Comparison of ENCODE assay signal across 13 mouse cellular contexts in the genomic region with DNA sequence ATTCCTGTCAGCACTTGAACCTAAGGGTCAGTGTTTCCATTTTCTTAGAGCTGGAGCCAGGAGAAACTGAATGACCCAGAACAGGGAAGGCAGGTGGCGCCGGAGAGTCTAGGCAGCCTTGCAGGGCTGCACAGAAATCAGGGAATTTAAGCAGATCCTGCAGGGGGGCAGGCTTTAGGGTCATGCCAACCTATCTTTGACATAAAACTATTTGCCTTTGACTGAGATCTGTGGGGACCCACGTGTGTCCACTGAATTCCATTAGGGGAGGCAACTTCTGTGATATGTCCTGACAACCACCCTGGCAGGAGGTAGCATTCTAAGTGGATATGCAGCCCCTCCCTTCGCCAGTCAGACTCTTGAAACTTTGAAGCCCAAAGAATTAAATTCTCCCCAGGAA.
DNase-seq lines count a peak whose midpoint lies in the region; ATAC-seq and TF ChIP-seq lines count a peak whose summit lies in the region.
"Had no signal": no experiment of that assay in that cellular context is flagged by ENCODE, and none has a peak within 500 bp of the region (broad histone marks: within the 10 kb centered on the region; RNA-seq: fewer than 3 reads in every experiment).

No protein-coding gene starts in this region.

- no peak overlapping the region for H3K9ac ChIP-seq in forebrain, embryonic 11.5 days (ENCODE audit: low read length)
- no peak overlapping the region for H3K9ac ChIP-seq in forebrain, embryonic 16.5 days (replicated peaks; ENCODE audit: low read depth, low read length)
- no peak overlapping the region for H3K9ac ChIP-seq in midbrain, embryonic 16.5 days (ENCODE audit: low read depth, low read length)
- H3K9ac ChIP-seq: embryonic facial prominence, embryonic 13.5 days had no signal

- intact Hi-C loops in left cerebral cortex, adult 2 months (cut with DNase I) = loop anchor here (10.0 kb wide), 1 partner anchor 210 kb away; no protein-coding TSS in a partner anchor

- no peaks in the 10 kb centered on the region for H3K4me1 ChIP-seq in forebrain, embryonic 11.5 days (replicated peaks; ENCODE audit: control insufficient read depth, insufficient read depth, low read length)
- H3K4me1 ChIP-seq in forebrain, embryonic 16.5 days (replicated peaks; ENCODE audit: control insufficient read depth, insufficient read depth, low read length) = no peaks in the 10 kb centered on the region
- peaks cover 18% of the 10 kb centered on the region for H3K4me1 ChIP-seq in midbrain, embryonic 10.5 days
- H3K4me1 ChIP-seq in midbrain, embryonic 16.5 days (ENCODE audit: control insufficient read depth, insufficient read depth, low read length) = no peaks in the 10 kb centered on the region
- H3K4me1 ChIP-seq: embryonic facial prominence, embryonic 13.5 days had no signal

- no peaks in the 10 kb centered on the region for H3K27me3 ChIP-seq in forebrain, embryonic 11.5 days (ENCODE audit: control insufficient read depth, insufficient read depth, low read length)
- H3K27me3 ChIP-seq in forebrain, embryonic 16.5 days (replicated peaks; ENCODE audit: control insufficient read depth, insufficient read depth, low read length) = no peaks in the 10 kb centered on the region
- H3K27me3 ChIP-seq in midbrain, embryonic 10.5 days (ENCODE audit: low read depth, poor library complexity, severe bottlenecking) = no peaks in the 10 kb centered on the region
- H3K27me3 ChIP-seq in midbrain, embryonic 16.5 days (ENCODE audit: control insufficient read depth, insufficient read depth, low read depth, low read length) = no peaks in the 10 kb centered on the region
- H3K27me3 ChIP-seq: embryonic facial prominence, embryonic 13.5 days had no signal

- no peak overlapping the region for H3K4me3 ChIP-seq in forebrain, embryonic 11.5 days (ENCODE audit: low read depth, low read length)
- H3K4me3 ChIP-seq in forebrain, embryonic 16.5 days (replicated peaks; ENCODE audit: low read length) = no peak overlapping the region
- H3K4me3 ChIP-seq in midbrain, embryonic 10.5 days = no peak overlapping the region
- H3K4me3 ChIP-seq in midbrain, embryonic 16.5 days (ENCODE audit: low read depth, low read length) = no peak overlapping the region
- no peak overlapping the region for H3K4me3 ChIP-seq in left cerebral cortex, adult 2 months
- H3K4me3 ChIP-seq: embryonic facial prominence, embryonic 13.5 days had no signal

- H3K27ac ChIP-seq in forebrain, embryonic 11.5 days (ENCODE audit: low read depth, low read length) = no peak overlapping the region
- H3K27ac ChIP-seq in forebrain, embryonic 16.5 days (ENCODE audit: low read length) = no peak overlapping the region
- no peak overlapping the region; the same call in 1 of the 2 replicates for H3K27ac ChIP-seq in midbrain, embryonic 10.5 days (replicated peaks)
- H3K27ac ChIP-seq in midbrain, embryonic 16.5 days (ENCODE audit: low read length) = no peak overlapping the region
- H3K27ac ChIP-seq in left cerebral cortex, adult 2 months = no peak overlapping the region
- H3K27ac ChIP-seq: embryonic facial prominence, embryonic 13.5 days had no signal

- H3K9me3 ChIP-seq in forebrain, embryonic 11.5 days (ENCODE audit: control insufficient read depth, low read length) = no peaks in the 10 kb centered on the region
- H3K9me3 ChIP-seq in forebrain, embryonic 16.5 days (ENCODE audit: control insufficient read depth, low read length) = no peaks in the 10 kb centered on the region
- H3K9me3 ChIP-seq in midbrain, embryonic 10.5 days (replicated peaks) = no peaks in the 10 kb centered on the region
- no peaks in the 10 kb centered on the region for H3K9me3 ChIP-seq in midbrain, embryonic 16.5 days (replicated peaks; ENCODE audit: control insufficient read depth, low read length, poor library complexity, severe bottlenecking)
- H3K9me3 ChIP-seq: embryonic facial prominence, embryonic 13.5 days had no signal

- no peak; the same call in 1 of the 2 replicates for TF ChIP-seq CTCF in left cerebral cortex, adult 2 months (IDR thresholded peaks at IDR 0.05)

- no peak for DNase-seq in forebrain, embryonic 11.5 days (ENCODE audit: low spot score)
- DNase-seq in midbrain, embryonic 10.5 days (ENCODE audit: low spot score) = peak; percentile 55
- DNase-seq in ZHBTc4 (ENCODE audit: low read depth, low spot score) = peak; percentile 12
- peak; percentile 4 for DNase-seq in forelimb bud, embryonic 11.5 days (ENCODE audit: low read depth, low spot score)
- no peak for DNase-seq in gastrocnemius, postnatal 25 days
- DNase-seq in left cerebral cortex, adult 2 months (ENCODE audit: extremely low spot score in 1 of 2, low spot score in 2 of 2) = no peak
- DNase-seq: cerebellum, adult 11-12 months; kidney, postnatal 25 days; spleen, adult 18-20 months had no signal

- no peaks in the 10 kb centered on the region for H3K36me3 ChIP-seq in forebrain, embryonic 11.5 days (ENCODE audit: control insufficient read depth, insufficient read depth, low read length)
- no peaks in the 10 kb centered on the region for H3K36me3 ChIP-seq in forebrain, embryonic 16.5 days (ENCODE audit: control insufficient read depth, insufficient read depth)
- H3K36me3 ChIP-seq in midbrain, embryonic 10.5 days = no peaks in the 10 kb centered on the region
- no peaks in the 10 kb centered on the region for H3K36me3 ChIP-seq in midbrain, embryonic 16.5 days (ENCODE audit: control insufficient read depth, insufficient read depth, low read length)
- H3K36me3 ChIP-seq: embryonic facial prominence, embryonic 13.5 days; G1E had no signal

- no peak overlapping the region for H3K4me2 ChIP-seq in forebrain, embryonic 11.5 days (ENCODE audit: low read depth, low read length, severe bottlenecking)
- no peak overlapping the region for H3K4me2 ChIP-seq in forebrain, embryonic 16.5 days (ENCODE audit: low read length)
- no peak overlapping the region for H3K4me2 ChIP-seq in midbrain, embryonic 16.5 days (ENCODE audit: low read length)
- H3K4me2 ChIP-seq: embryonic facial prominence, embryonic 13.5 days had no signal

- ATAC-seq in forebrain, embryonic 11.5 days (replicated peaks; ENCODE audit: low FRiP score) = peak; percentile 60; the same call in 1 of the 2 replicates
- no peak for ATAC-seq in forebrain, embryonic 16.5 days
- ATAC-seq in midbrain, embryonic 16.5 days = no peak

- WGBS in forebrain, embryonic 11.5 days = 31% methylated on average over 4 of the region's 4 CpGs
- WGBS in forebrain, embryonic 16.5 days = 28% methylated on average over 4 of the region's 4 CpGs
- WGBS in midbrain, embryonic 10.5 days = 34% methylated on average over 4 of the region's 4 CpGs
- WGBS in midbrain, embryonic 16.5 days = 30% methylated on average over 4 of the region's 4 CpGs

Comparison
In these comparisons a context has a peak if more than half of its experiments do, and no peak if none do; other contexts are left out.
1. DNase-seq: peak in midbrain, embryonic 10.5 days (single experiment), ZHBTc4 (single experiment) and forelimb bud, embryonic 11.5 days (single experiment); none in forebrain, embryonic 11.5 days (single experiment), gastrocnemius, postnatal 25 days (single experiment) and left cerebral cortex, adult 2 months (0 of 2).